Mouse (Mus musculus) hindbrain, embryonic 10.5 days (tissue): Measurements from ENCODE around the gene Epsti1. TPM values are rescaled to one million over a fixed set of nuclear protein-coding genes. Genes with fewer than 3 reads are reported as not detected.

Experiments
- DNase-seq: peaks from one replicate; pipeline ENCODE4 v3.0.0-alpha.2; 2017; ENCODE audit warnings: low spot score
- H3K27ac ChIP-seq: fragments of 300-500 bp; sonication (generic); 2 replicates; pipeline ENCODE4 v1.5.1; 2016; ENCODE audit warnings: mild to moderate bottlenecking, moderate library complexity
- H3K27me3 ChIP-seq: fragments of 300-500 bp; sonication (generic); 2 replicates; pipeline ENCODE4 v1.6.1; 2016; ENCODE audit warnings: mild to moderate bottlenecking; ENCODE audit not compliant: poor library complexity, insufficient read depth, severe bottlenecking
- H3K36me3 ChIP-seq: fragments of 300-500 bp; sonication (generic); 2 replicates; pipeline ENCODE4 v1.6.1; 2016; ENCODE audit warnings: mild to moderate bottlenecking, moderate library complexity
- H3K4me1 ChIP-seq: fragments of 300-500 bp; sonication (generic); replicated peaks from 2 replicates; pipeline ENCODE4 v1.6.1; 2016; ENCODE audit warnings: mild to moderate bottlenecking
- H3K4me3 ChIP-seq: fragments of 300-500 bp; sonication (generic); 2 replicates; pipeline ENCODE4 v1.5.1; 2016; ENCODE audit warnings: mild to moderate bottlenecking, moderate library complexity
- H3K9me3 ChIP-seq: fragments of 300-500 bp; sonication (generic); 2 replicates; pipeline ENCODE4 v1.6.1; 2016; ENCODE audit warnings: mild to moderate bottlenecking, moderate library complexity
- WGBS: fragments of 180-500 bp; shearing (Covaris S2); methylation state at CpG from one replicate; pipeline ENCODE4 v1.1.7; 2016; 5-methylcytosine and 5-hydroxymethylcytosine counted together
- polyA plus RNA-seq: library from polyadenylated mRNA; unstranded; fragments of >200 nt; fragmentation: Nextera tagmentation; extraction: Ambion mirVana; gene quantifications from 2 replicates; pipeline ENCODE4 v1.2.1, GENCODE M21; 2016

Epsti1 gene
- polyA plus RNA-seq, 1 experiment from 2014 or later = 0.18 TPM

DNA sequence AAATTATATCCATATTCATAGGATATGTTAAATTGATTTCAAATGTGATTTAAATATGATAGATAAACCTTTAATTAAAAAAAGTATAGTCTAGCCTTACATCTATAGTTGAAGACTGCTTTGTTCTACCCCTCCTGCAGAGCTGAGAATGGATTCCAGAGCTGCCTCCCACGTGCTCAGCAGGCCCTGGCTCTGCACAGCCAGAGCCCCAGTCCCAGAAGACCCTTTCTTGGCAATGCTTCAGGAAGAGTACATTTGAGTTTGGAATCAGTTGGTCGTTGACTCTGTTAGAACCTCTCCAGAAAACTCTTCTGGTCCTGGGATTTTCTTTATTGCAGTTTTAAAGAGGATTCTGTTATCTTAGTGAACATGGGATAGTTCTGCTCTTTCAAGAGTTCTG, 139.0 kb downstream of the Epsti1 start:
- Histone ChIP-seq H3K36me3 (no peaks in the 10 kb centered on the region), H3K27ac (no peak overlapping the region), H3K4me1 (no peaks in the 10 kb centered on the region), H3K27me3 (no peaks in the 10 kb centered on the region; the same call in 1 of the 2 replicates), H3K9me3 (no peaks in the 10 kb centered on the region), H3K4me3 (no peak overlapping the region)
- DNase-seq = no peak
- 27% methylated on average over 2 of the region's 2 CpGs for WGBS

DNA sequence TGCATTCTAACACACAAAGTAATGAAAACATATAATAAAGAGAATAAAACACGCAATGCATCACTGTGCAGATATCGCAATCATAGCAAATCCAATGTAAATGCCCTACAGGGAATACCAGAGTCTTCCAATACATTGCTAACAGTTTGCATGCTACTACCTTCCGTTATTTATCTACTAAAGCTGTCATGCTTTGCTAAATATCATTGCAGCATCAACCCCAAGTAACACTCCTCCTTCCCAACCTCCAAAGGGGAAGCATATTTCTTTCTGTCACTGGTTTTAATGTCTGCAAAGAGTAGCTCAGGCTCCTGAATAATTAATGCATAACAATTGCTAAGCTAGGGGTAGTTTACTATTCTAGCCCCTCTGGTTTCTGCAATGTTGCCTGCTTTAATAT, 144.2 kb downstream of the Epsti1 start:
- no peak for DNase-seq
- H3K9me3 ChIP-seq = no peaks in the 10 kb centered on the region
- no peaks in the 10 kb centered on the region for H3K36me3 ChIP-seq
- H3K27me3 ChIP-seq = no peaks in the 10 kb centered on the region
- no peak overlapping the region for H3K4me3 ChIP-seq
- H3K27ac ChIP-seq = no peak overlapping the region
- 90% methylated on average over 3 of the region's 3 CpGs for WGBS
- no peaks in the 10 kb centered on the region for H3K4me1 ChIP-seq

DNA sequence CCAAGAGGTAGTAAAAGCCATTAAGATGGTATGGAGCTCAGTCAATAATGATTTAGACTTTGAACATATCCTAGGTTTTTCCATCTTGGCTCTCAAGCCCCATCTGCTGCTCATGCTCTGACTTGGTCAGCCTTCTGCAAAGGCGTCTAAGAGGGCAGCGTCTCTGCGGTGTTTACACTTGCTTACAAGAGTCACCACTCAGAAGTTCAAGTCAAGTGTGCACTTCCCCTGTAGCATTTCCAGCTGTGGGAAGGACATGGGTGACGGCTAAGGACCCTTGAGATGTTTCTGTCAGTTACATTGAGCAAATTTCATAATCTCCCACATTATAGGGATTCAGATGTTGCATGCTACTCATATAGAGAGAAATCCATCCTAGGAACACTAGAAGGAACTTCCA, 144.6 kb downstream of the Epsti1 start:
- H3K4me1 ChIP-seq = no peaks in the 10 kb centered on the region
- H3K9me3 ChIP-seq = no peaks in the 10 kb centered on the region
- H3K27me3 ChIP-seq = no peaks in the 10 kb centered on the region
- DNase-seq = no peak
- H3K27ac ChIP-seq = no peak overlapping the region
- H3K36me3 ChIP-seq = no peaks in the 10 kb centered on the region
- H3K4me3 ChIP-seq = no peak overlapping the region
- WGBS = 86% methylated on average over 4 of the region's 4 CpGs

Other genes with a start within 250 kb of the Epsti1 start
- gene Dnajc15, start 29.1 kb upstream of the Epsti1 start, polyA plus RNA-seq = 101 and 113 TPM in 2 replicates
- not detected in 2 replicates for gene Fam216b, start 184.8 kb downstream of the Epsti1 start, polyA plus RNA-seq